Mouse (Mus musculus): ENCODE measurements around the gene Tmprss9. TPM values are rescaled to one million over a fixed set of nuclear protein-coding genes. Genes with fewer than 3 reads are reported as not detected.
A peak's percentile ranks its signal among the peaks of the same experiment; 100 is the strongest.

Gene Tmprss9
- polyA plus RNA-seq, 1 experiment from 2014 or later, result 0.05 TPM

DNA sequence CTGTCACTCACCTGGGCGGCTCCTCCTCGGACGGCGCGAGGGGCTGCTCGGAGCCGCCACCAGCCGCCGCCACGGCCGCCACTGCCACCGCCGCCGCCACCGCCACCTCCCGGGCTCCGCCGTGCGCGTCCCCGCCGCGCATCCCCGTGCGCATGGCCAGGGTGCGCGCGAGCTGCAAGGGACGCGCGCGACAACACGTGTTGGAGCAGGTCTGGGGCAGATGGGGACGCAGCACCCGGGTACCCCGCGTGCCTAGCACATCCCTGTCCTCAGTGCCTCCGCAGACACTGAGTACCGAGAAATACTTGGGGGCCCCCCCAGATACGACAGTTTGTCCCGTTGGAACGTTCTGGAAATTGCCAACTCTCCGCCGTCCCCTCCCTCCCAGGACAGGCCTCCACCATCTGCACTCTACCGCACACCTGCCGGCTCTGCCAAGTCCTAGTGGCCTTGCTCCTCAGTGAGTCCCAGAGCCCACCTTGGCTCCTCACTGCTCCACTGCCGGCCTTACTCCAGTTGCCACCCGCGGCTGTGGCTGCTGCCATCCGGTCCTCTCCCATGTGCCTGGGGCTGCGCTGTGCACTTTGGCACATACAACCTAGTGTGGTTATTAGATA, 27.6 kb upstream of the Tmprss9 start, which contains the start of gene Lingo3:
Gene Lingo3 (minus strand): TSS at position 109 of the 617 bp plus-strand sequence.
- TF ChIP-seq CTCF (IDR thresholded peaks at IDR 0.05; ENCODE audit: low read depth), result no peak
- Histone ChIP-seq H3K36me3 (ENCODE audit: insufficient read depth) (no peaks in the 10 kb centered on the region), H3K4me3 (ENCODE audit: low read depth, low read length) (peak within 1 kb of the TSS; percentile 41), H3K27me3 (ENCODE audit: insufficient read depth, low read length) (peaks cover 43% of the 10 kb centered on the region), H3K4me1 (ENCODE audit: insufficient read depth) (no peaks in the 10 kb centered on the region), H3K4me2 (peak within 1 kb of the TSS; percentile 69), H3K27ac (ENCODE audit: low read depth) (no peak within 1 kb of the TSS), H3K9ac (peak within 1 kb of the TSS; percentile 47), H3K9me3 (ENCODE audit: low read depth, low read length) (no peaks in the 10 kb centered on the region)
- DNase-seq (peak; percentile 26), ATAC-seq (ENCODE audit: insufficient read depth) (no peak)
- 4% methylated on average over 48 of the region's 51 CpGs for whole genome bisulfite sequencing

DNA sequence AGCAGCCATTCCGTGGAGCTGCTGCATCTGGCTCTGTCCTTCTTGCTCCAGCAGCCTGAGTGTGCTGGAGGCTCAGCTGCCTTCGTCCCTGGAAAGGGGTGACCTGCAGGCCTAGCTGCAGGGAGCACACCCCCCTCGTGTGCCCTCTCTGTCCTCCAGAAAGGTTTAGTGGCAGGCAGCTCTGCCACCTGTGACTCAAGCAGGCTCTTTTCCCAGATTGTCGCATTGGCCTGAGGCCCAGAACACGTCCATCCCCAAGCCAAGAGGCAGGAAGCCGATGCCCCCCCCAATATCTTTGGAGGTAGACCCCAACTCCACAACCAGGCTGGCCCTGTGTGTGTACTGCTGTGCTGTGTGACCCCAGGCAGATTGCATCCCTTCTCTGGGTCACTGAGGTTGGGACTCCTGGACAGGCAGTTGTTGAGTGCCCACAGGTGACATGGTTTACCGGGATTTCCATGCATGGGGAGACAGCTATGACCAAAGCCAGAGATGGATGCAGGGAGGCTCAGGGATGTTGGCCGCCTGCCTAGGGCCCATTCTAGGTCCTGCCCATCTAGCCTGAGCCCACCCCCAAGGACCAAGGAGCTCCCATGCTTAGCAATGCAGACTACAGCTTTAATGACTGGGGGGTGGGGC, 26.5 kb upstream of the Tmprss9 start:
- 60% methylated on average over 8 of the region's 8 CpGs for WGBS
- Histone ChIP-seq H3K9ac (no peak overlapping the region), H3K4me3 (ENCODE audit: low read depth, low read length) (no peak overlapping the region), H3K4me1 (ENCODE audit: insufficient read depth) (no peaks in the 10 kb centered on the region), H3K4me2 (no peak overlapping the region), H3K27me3 (ENCODE audit: insufficient read depth, low read length) (peaks cover 43% of the 10 kb centered on the region), H3K27ac (ENCODE audit: low read depth) (no peak overlapping the region), H3K36me3 (ENCODE audit: insufficient read depth) (no peaks in the 10 kb centered on the region), H3K9me3 (ENCODE audit: low read depth, low read length) (no peaks in the 10 kb centered on the region)
- no peak for TF ChIP-seq CTCF (IDR thresholded peaks at IDR 0.05; ENCODE audit: low read depth)
- DNase-seq (no peak), ATAC-seq (ENCODE audit: insufficient read depth) (no peak)

DNA sequence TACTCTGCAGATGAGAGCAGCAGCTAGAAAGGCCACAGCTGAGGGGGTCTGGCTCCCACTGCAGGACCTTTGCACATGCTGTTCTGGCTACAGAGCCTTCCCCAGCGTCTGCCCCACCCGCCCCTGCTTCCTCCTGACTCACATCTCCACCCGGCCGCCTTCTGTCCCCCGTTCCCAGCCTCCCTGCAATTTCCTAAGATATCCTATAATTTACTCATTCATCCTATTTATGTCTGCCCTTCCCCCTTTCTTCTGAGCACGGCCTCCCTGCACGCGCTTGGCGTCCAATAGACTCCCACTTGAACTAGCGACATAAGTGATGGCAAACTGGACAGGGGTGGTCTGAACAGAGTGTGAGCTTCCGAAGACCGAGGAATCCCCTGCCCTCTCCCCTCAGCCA, 25.9 kb upstream of the Tmprss9 start:
- peaks cover 43% of the 10 kb centered on the region for H3K27me3 ChIP-seq (ENCODE audit: insufficient read depth, low read length)
- H3K9me3 ChIP-seq (ENCODE audit: low read depth, low read length), result no peaks in the 10 kb centered on the region
- WGBS, result 66% methylated on average over 12 of the region's 12 CpGs
- no peak for ATAC-seq (ENCODE audit: insufficient read depth)
- TF ChIP-seq CTCF (IDR thresholded peaks at IDR 0.05; ENCODE audit: low read depth), result no peak
- no peak overlapping the region for H3K9ac ChIP-seq
- no peaks in the 10 kb centered on the region for H3K4me1 ChIP-seq (ENCODE audit: insufficient read depth)
- no peak overlapping the region for H3K4me2 ChIP-seq
- no peak for DNase-seq
- H3K36me3 ChIP-seq (ENCODE audit: insufficient read depth), result no peaks in the 10 kb centered on the region
- no peak overlapping the region for H3K4me3 ChIP-seq (ENCODE audit: low read depth, low read length)
- no peak overlapping the region for H3K27ac ChIP-seq (ENCODE audit: low read depth)

DNA sequence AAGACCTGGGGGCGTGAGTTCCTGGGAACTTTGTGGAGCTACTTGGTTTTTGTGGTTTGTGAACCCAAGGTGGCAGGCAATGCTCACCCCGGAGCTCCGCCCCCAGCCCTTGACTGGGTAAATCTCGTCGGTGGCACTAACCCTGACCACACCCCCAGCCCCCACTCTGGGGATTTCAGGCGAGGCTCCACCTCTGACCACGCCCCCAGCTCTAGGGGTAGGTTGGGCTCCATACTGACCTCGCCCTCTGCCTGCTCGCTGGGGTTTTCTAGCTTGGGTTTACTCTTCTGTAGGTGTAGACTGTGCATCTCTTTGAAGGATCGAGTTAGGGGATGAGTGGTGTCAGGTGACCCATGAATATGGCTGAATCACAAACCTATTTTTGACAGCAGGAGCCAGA, 23.1 kb upstream of the Tmprss9 start:
- Histone ChIP-seq H3K4me2 (no peak overlapping the region), H3K27ac (ENCODE audit: low read depth) (no peak overlapping the region), H3K9me3 (ENCODE audit: low read depth, low read length) (no peaks in the 10 kb centered on the region), H3K4me3 (ENCODE audit: low read depth, low read length) (no peak overlapping the region), H3K9ac (no peak overlapping the region), H3K36me3 (ENCODE audit: insufficient read depth) (peaks cover 22% of the 10 kb centered on the region), H3K4me1 (ENCODE audit: insufficient read depth) (no peaks in the 10 kb centered on the region), H3K27me3 (ENCODE audit: insufficient read depth, low read length) (peaks cover 24% of the 10 kb centered on the region)
- no peak for TF ChIP-seq CTCF (IDR thresholded peaks at IDR 0.05; ENCODE audit: low read depth)
- WGBS, result 6% methylated on average over 10 of the region's 10 CpGs
- peak; percentile 19; the same call in 1 of the 2 replicates for ATAC-seq (ENCODE audit: insufficient read depth)
- peak; percentile 66 for DNase-seq

DNA sequence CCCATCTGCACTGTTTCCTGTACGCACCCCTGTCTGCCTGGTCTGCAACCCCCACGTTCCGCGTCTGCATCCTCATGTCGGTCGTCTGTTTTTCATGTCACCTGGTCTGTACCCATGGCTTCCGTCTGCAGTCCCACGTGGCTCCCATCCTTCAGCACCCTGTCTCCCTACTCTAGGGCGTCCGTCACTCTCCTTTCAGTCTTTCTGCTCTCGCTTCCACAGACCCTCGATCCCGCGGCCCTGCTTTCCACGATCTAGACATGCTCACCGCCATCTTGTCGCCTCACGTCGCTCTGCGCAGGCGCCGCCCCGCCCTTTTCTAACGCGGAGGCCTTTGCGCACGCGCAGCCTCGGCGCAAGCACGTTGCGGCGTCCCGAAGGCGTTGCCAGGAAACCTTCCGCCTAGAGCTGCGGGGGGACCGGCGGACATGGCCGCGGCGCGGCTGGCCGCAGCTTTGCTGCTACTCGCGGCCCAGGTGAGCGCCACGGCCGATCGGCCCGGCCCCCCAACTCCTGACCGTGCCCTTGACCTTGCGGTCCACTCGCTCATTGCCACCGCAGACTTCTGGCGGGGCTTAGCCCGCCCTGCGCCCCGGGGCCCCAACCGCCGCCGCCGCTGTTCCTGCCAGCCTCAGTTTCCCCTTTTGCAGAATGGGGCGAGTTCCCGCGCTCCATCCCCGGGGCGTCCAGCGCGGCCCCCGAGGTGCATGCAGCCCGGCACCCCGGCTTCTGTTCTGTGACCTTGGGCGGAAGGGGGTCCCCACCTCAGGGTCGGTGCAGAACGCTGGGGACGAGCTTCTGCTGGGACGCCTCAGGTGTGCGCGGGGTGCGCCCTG, 16.5 kb upstream of the Tmprss9 start, which contains the start of the genes Lsm7 and Sppl2b:
Gene Lsm7 (minus strand): TSS at position 297 of the 836 bp plus-strand sequence.
Gene Sppl2b (plus strand): TSS at position 363 of the 836 bp plus-strand sequence.
- Histone ChIP-seq H3K27me3 (ENCODE audit: insufficient read depth, low read length) (no peaks in the 10 kb centered on the region), H3K36me3 (ENCODE audit: insufficient read depth) (peaks cover 23% of the 10 kb centered on the region), H3K4me2 (peak within 1 kb of the TSS; percentile 99), H3K4me3 (ENCODE audit: low read depth, low read length) (peak within 1 kb of the TSS; percentile 81), H3K9ac (peak within 1 kb of the TSS; percentile 85), H3K4me1 (ENCODE audit: insufficient read depth) (peaks cover 4% of the 10 kb centered on the region; the same call in 1 of the 2 replicates), H3K27ac (ENCODE audit: low read depth) (no peak within 1 kb of the TSS), H3K9me3 (ENCODE audit: low read depth, low read length) (no peaks in the 10 kb centered on the region)
- peak; percentile 81 for ATAC-seq (ENCODE audit: insufficient read depth)
- WGBS, result under 1% methylated on average over 80 of the region's 81 CpGs
- DNase-seq, result peak; percentile 99
- no peak for TF ChIP-seq CTCF (IDR thresholded peaks at IDR 0.05; ENCODE audit: low read depth)

DNA sequence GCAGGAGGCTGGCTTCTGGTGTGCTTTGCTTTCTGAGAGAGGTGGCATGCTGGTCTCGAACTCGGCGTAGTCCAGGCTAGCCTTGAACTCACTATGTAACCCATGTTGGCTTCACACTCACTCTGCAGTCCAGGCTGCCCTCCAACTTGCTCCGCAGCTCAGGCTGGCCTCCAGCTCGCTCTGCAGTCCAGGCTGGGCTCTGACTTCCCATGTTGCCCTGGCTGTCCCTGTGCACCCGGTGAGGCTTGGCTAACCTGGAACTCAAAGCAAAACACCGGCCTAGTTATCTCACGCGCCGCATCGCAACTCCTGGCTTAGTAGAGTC, 15.9 kb upstream of the Tmprss9 start:
- 19% methylated on average over 11 of the region's 11 CpGs for WGBS
- Histone ChIP-seq H3K36me3 (ENCODE audit: insufficient read depth) (peaks cover 23% of the 10 kb centered on the region), H3K9ac (peak overlapping the region; percentile 85), H3K27me3 (ENCODE audit: insufficient read depth, low read length) (no peaks in the 10 kb centered on the region), H3K27ac (ENCODE audit: low read depth) (no peak overlapping the region), H3K4me2 (peak overlapping the region; percentile 99), H3K4me3 (ENCODE audit: low read depth, low read length) (peak overlapping the region; percentile 81), H3K9me3 (ENCODE audit: low read depth, low read length) (no peaks in the 10 kb centered on the region), H3K4me1 (ENCODE audit: insufficient read depth) (peaks cover 4% of the 10 kb centered on the region; the same call in 1 of the 2 replicates)
- DNase-seq (peak; percentile 17), ATAC-seq (ENCODE audit: insufficient read depth) (no peak)
- no peak for TF ChIP-seq CTCF (IDR thresholded peaks at IDR 0.05; ENCODE audit: low read depth)

Data from lung, embryonic 14.5 days (tissue).